Mouse (Mus musculus) retina, embryonic 14.5 days (tissue): ENCODE data around the gene Ric8b.

Experiments
- DNase-seq: peaks from one replicate; pipeline ENCODE4 v3.0.0-alpha.2; 2015; ENCODE audit warnings: low spot score

Ric8b gene

GRCm38 (mm10) chr10:85054876-85055275 lies 137.5 kb downstream of the Ric8b start:
- no peak for DNase-seq
